ENCODE assay signal across 11 mouse cellular contexts in genomic region chr14:45382912-45383311, GRCm38 (mm10). TPM values are rescaled to one million over a fixed set of nuclear protein-coding genes. Genes with fewer than 3 reads are reported as not detected.
DNase-seq lines count a peak whose midpoint lies in the region; ATAC-seq and TF ChIP-seq lines count a peak whose summit lies in the region.
"Had no signal": no experiment of that assay in that cellular context is flagged by ENCODE, and none has a peak within 500 bp of the region (broad histone marks: within the 10 kb centered on the region; RNA-seq: fewer than 3 reads in every experiment).

No protein-coding gene starts in this region.

- TF ChIP-seq CTCF in lung, adult 2 months (IDR thresholded peaks at IDR 0.05; ENCODE audit: insufficient read depth, low read length): peak; percentile 51

- WGBS in lung, adult 2 months: 75% methylated on average over 4 of the region's 4 CpGs
- WGBS in midbrain, embryonic 13.5 days: 83% methylated on average over 4 of the region's 4 CpGs

- H3K36me3 ChIP-seq in midbrain, embryonic 13.5 days: peaks cover 28% of the 10 kb centered on the region

- no peak overlapping the region for H3K27ac ChIP-seq in midbrain, embryonic 13.5 days
- H3K27ac ChIP-seq: hindbrain, embryonic 14.5 days had no signal

- peaks cover 3% of the 10 kb centered on the region for H3K4me1 ChIP-seq in lung, adult 2 months (ENCODE audit: control insufficient read depth, insufficient read depth, low read length)
- peaks cover 6% of the 10 kb centered on the region for H3K4me1 ChIP-seq in midbrain, embryonic 13.5 days (replicated peaks)

- peak; percentile 30 for ATAC-seq in CD4-positive, CD25-positive, alpha-beta regulatory T cell, adult 4 months
- no peak for ATAC-seq in midbrain, embryonic 13.5 days

- no peak overlapping the region for H3K4me3 ChIP-seq in lung, adult 2 months (replicated peaks; ENCODE audit: extremely low read depth, low read depth, low read length)
- H3K4me3 ChIP-seq in midbrain, embryonic 13.5 days (replicated peaks): no peak overlapping the region
- H3K4me3 ChIP-seq: erythroblast, embryonic 14.5 days had no signal

- no peaks in the 10 kb centered on the region for H3K9me3 ChIP-seq in midbrain, embryonic 13.5 days

- H3K9ac ChIP-seq in midbrain, embryonic 13.5 days (replicated peaks): no peak overlapping the region
- H3K9ac ChIP-seq: hindbrain, embryonic 14.5 days had no signal

- H3K4me2 ChIP-seq in midbrain, embryonic 13.5 days (replicated peaks): no peak overlapping the region
- H3K4me2 ChIP-seq: hindbrain, embryonic 14.5 days had no signal

- no peaks in the 10 kb centered on the region for H3K27me3 ChIP-seq in midbrain, embryonic 13.5 days

- DNase-seq in lung, adult 2 months: no peak
- DNase-seq in lung, postnatal 4 days: no peak
- peak; percentile 57 for DNase-seq in R1 (ENCODE audit: low read depth, low spot score)
- peak; percentile 26 for DNase-seq in naive thymus-derived CD4-positive, alpha-beta T cell, adult 2 months (ENCODE audit: low read depth)
- DNase-seq in cerebellum, postnatal 4 days (ENCODE audit: low spot score in 2 of 2): no peak
- DNase-seq: kidney, postnatal 14 days; spleen, adult 18-20 months had no signal

- no peak for TF ChIP-seq POLR2A in lung, adult 2 months (IDR thresholded peaks at IDR 0.05; ENCODE audit: borderline replicate concordance, extremely low read depth, low read depth, low read length)

RNA-seq across cellular contexts. Expression of gene Gnpnat1, which starts 21.8 kb away (rescaled TPM):
- polyA plus RNA-seq in lung, adult 2 months (2012; rRNA removed): 3.2 and 3.7 TPM in 2 replicates
- polyA plus RNA-seq in CD4-positive, CD25-positive, alpha-beta regulatory T cell, adult 4 months (2017; shearing (Covaris generic)): 10 to 100 TPM; 68.3 to 79.2 TPM
- polyA plus RNA-seq in midbrain, embryonic 13.5 days (2015; fragmentation: Nextera tagmentation; extraction: Ambion mirVana): 29.2 and 30.6 TPM in 2 replicates
- polyA plus RNA-seq: erythroblast, embryonic 14.5 days had no signal

RNA-seq across cellular contexts. Expression of gene Styx, which starts 32.0 kb away (rescaled TPM):
- polyA plus RNA-seq in lung, adult 2 months (2012; rRNA removed): 6.4 and 26.5 TPM in 2 replicates
- 10 to 100 TPM; 18.3 to 23.8 TPM for polyA plus RNA-seq in CD4-positive, CD25-positive, alpha-beta regulatory T cell, adult 4 months (2017; shearing (Covaris generic))
- polyA plus RNA-seq in midbrain, embryonic 13.5 days (2015; fragmentation: Nextera tagmentation; extraction: Ambion mirVana): 52.6 and 54.7 TPM in 2 replicates

RNA-seq across cellular contexts. Expression of gene Psmc6, which starts 53.3 kb away (rescaled TPM):
- polyA plus RNA-seq in lung, adult 2 months (2012; rRNA removed): 15.1 and 34.2 TPM in 2 replicates
- 100 to 1,000 TPM; 131 to 179 TPM for polyA plus RNA-seq in CD4-positive, CD25-positive, alpha-beta regulatory T cell, adult 4 months (2017; shearing (Covaris generic))
- 184 and 202 TPM in 2 replicates for polyA plus RNA-seq in midbrain, embryonic 13.5 days (2015; fragmentation: Nextera tagmentation; extraction: Ambion mirVana)

Comparison
In these comparisons a context has a peak if more than half of its experiments do, and no peak if none do; other contexts are left out.
1. DNase-seq: peak in R1 (single experiment) and naive thymus-derived CD4-positive, alpha-beta T cell, adult 2 months (single experiment); none in lung, adult 2 months (single experiment), lung, postnatal 4 days (0 of 2) and cerebellum, postnatal 4 days (0 of 2).